Mouse (Mus musculus) lung, postnatal 0 days (tissue): Measurements from ENCODE around the gene Abhd12.

Source experiments
- CTCF ChIP-seq: IDR thresholded peaks from 2 replicates; pipeline ENCODE4 v1.5.1; 2016; ENCODE audit warnings: antibody characterized with exemption, mild to moderate bottlenecking
- EP300 ChIP-seq: IDR thresholded peaks from 2 replicates; pipeline ENCODE4 v1.6.1; 2016; ENCODE audit warnings: antibody characterized with exemption, mild to moderate bottlenecking, control low read depth

- TF ChIP-seq CTCF (no peak), EP300 (no peak)
These were observed 17.2 kb upstream of the Abhd12 start for GRCm38 (mm10) chr2:150921697-150922096.
